Mouse (Mus musculus): ENCODE results near the gene Sdr16c6.

Gene Sdr16c6

GRCm38 (mm10) chr4:4077372-4077771 is at the start of gene Sdr16c6:
Sdr16c6 (minus strand) TSS chr4:4077522.
- in situ Hi-C loops (cut with MboI, MseI): no loop called here

- in situ Hi-C loops (cut with MboI, MseI): no loop called here
These were observed 2.9 kb upstream of the Sdr16c6 start for GRCm38 (mm10) chr4:4080180-4080579.

GRCm38 (mm10) chr4:4079132-4079531 is 1.8 kb upstream of the Sdr16c6 start:
- in situ Hi-C loops (cut with MboI, MseI): no loop called here

GRCm38 (mm10) chr4:4076001-4076400 is 1.3 kb downstream of the Sdr16c6 start:
- in situ Hi-C loops (cut with MboI, MseI): no loop called here

Measured in regulatory T cell (primary cell).